Mouse (Mus musculus) urinary bladder, postnatal 25 days (tissue): ENCODE results near the gene Gm17334.

Source experiments
- DNase-seq: peaks from one replicate; pipeline ENCODE4 v3.0.0; 2022; ENCODE audit warnings: low spot score

Gene Gm17334

DNA sequence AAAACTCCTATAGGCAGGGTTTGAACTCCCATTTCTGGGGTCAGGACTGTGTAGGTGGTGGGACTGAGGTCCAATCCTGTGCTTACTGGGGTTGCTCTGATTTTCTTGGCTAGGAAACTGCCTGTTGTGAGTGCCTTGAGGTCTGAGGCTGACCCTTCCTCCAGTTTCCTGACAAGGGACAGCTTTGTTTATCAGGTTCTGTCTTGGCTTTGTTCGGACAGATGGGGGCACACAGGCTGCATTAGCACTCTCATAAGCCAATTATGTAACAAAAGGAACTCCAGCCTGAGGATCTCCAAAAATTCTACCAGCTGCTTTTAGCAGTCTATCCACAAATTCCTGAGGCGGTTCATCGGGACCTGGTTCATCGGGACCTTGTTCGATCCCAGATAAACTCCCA lies 30.6 kb downstream of the Gm17334 start:
- DNase-seq = no peak

DNA sequence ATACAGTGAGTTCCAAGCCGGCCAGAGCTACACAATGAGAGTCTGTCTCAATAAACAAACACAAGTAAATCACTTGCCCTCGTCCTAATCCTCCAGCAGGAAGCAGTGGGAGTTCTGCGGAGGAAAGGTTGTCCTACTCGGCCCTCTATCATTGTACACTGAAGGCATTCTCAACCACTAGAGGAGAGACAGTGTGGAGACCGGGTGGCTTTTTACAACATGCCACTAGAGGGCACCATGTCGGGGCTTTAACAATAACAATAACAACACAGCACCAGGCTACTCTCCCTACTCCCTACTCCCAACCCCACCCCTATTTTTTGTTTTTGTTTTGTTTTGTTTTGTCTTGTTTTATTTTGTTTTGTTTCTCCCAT lies 35.4 kb downstream of the Gm17334 start:
- DNase-seq = peak; percentile 43

DNA sequence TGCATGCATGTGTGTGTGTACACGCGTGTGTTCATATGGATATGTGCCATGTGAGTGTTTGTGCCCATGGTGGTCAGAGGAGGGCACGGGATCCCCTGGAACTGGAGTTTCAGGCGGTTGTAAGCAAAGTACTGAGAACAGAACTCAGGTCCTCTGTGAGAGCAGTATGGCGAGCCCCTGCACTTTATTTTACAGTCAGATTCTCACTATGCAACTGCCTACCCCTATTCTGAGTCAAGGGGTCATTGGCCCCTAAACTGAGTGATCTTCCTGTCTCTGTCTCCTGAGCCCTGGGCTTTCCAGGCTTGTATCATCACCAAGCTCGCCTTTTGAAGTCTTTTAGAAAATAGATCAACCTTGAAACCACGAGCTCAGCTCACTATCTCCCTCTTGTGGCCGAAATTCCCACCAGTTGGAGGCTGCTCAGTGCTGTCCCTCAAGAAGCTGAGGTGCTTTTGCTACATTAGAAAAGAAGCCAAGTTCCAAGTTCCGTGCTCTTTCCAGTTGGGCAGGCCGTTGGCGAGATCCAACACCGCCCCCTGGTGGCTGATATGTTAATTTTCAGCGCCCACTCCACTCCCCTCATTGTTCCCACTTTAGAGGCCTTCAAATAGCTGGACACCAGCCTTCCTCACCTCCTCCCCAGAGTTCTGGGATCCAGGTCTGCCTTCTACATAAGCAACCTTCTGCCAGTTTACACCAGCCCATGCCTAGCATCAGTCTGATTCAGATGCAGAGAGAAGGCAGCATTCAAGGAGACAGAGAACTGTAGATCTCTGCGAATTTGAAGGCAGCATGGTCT lies 36.0 kb downstream of the Gm17334 start:
- peak; percentile 75 for DNase-seq

GRCm38 (mm10) chr11:53735682-53736245 lies 37.2 kb downstream of the Gm17334 start:
- peak; percentile 53 for DNase-seq

DNA sequence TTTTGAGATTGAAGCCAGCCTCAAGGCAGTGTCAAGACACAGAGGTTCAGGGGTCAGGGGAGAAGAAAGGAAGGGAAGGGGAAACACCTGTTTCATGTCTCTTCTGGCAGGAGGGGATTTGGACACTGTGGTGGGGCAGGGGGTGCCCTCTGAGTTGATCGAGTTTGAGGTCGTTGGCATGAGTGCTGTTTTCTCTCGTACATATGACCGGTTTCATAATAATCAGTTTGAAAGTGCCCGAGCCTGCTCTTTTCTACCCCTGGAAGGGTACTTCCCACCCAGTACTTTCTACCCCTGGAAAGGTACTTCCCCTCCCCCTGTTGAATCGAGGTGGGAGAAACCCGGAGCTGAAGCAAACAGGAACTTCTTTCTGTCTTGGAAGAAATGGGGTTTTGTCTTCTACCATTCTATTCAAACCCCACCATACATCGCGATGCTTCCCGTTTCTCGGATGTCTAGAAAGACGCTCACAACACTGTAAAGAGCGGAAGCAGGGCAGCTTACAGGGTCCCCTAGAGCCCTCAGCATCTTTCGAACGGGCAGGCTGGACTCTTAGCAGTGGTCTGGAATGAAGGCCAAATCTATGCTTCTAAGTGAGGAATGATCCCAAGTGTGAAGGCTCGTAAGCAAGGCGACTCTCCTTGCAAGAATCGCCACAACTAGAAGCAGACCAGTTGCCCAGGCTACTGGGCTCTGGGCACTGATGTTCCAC lies 37.9 kb downstream of the Gm17334 start:
- no peak for DNase-seq

GRCm38 (mm10) chr11:53734431-53734830 lies 38.6 kb downstream of the Gm17334 start:
- DNase-seq = no peak

DNA sequence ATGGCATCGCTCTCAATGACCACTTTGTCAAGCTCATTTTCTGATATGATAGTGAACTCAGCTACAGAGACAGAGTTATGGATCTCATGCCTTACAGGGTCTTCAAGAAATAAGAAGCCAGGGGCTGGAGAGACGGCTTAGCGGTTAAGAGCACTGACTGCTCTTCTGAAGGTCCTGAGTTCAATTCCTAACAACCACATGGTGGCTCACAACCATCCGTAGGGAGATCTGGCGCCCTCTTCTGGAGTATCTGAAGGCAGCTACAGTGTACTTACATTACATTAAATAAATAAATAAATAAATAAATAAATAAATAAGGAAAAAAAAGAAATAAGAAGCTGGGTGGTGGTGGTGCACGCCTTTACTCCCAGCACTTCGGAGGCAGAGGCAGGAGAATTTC lies 39.2 kb downstream of the Gm17334 start:
- no peak for DNase-seq

- no peak for DNase-seq
These were observed 40.7 kb downstream of the Gm17334 start for GRCm38 (mm10) chr11:53732244-53732643.

DNA sequence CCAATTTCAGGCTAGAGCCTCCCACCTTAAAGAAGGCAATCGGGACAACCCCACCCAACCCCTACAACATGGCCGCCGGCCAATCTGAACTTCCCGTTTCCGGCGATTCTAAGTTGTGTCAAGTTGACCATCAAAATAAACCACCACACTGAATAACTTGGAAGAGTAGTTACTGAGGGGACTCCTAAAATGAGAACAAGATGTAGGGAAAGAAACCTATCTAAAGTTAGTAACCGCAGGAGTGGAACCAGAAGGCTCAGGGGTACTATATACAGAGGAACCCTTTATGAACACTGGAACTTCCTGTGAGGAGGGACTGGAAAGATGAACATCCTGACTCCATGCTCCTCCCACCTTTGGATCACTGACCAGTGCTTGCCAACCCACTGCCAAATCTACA lies 41.5 kb downstream of the Gm17334 start:
- no peak for DNase-seq
